ENCODE assay signal across 10 mouse cellular contexts in genomic region chr12:36036776-36037175, GRCm38 (mm10). TPM values are rescaled to one million over a fixed set of nuclear protein-coding genes. Genes with fewer than 3 reads are reported as not detected.
A peak's percentile ranks its signal among the peaks of the same experiment; 100 is the strongest.
DNase-seq lines count a peak whose midpoint lies in the region; ATAC-seq lines count a peak whose summit lies in the region.
"Had no signal": no experiment of that assay in that cellular context is flagged by ENCODE, and none has a peak within 500 bp of the region (broad histone marks: within the 10 kb centered on the region; RNA-seq: fewer than 3 reads in every experiment).

No protein-coding gene starts in this region.

- no peak overlapping the region for H3K4me3 ChIP-seq in midbrain, embryonic 11.5 days (ENCODE audit: low read depth, low read length)
- H3K4me3 ChIP-seq in midbrain, embryonic 16.5 days (ENCODE audit: low read depth, low read length) = no peak overlapping the region
- H3K4me3 ChIP-seq in stomach, embryonic 15.5 days (replicated peaks) = no peak overlapping the region
- H3K4me3 ChIP-seq: hindbrain, embryonic 13.5 days had no signal

- no peak overlapping the region for H3K4me2 ChIP-seq in midbrain, embryonic 11.5 days
- no peak overlapping the region for H3K4me2 ChIP-seq in midbrain, embryonic 16.5 days (ENCODE audit: low read length)
- no peak overlapping the region for H3K4me2 ChIP-seq in stomach, embryonic 15.5 days
- H3K4me2 ChIP-seq: hindbrain, embryonic 13.5 days had no signal

- no peak overlapping the region for H3K27ac ChIP-seq in midbrain, embryonic 11.5 days (ENCODE audit: low read depth, low read length)
- H3K27ac ChIP-seq in midbrain, embryonic 16.5 days (ENCODE audit: low read length) = no peak overlapping the region
- H3K27ac ChIP-seq in stomach, embryonic 15.5 days = no peak overlapping the region
- H3K27ac ChIP-seq: hindbrain, embryonic 13.5 days had no signal

- no peaks in the 10 kb centered on the region for H3K27me3 ChIP-seq in midbrain, embryonic 11.5 days (ENCODE audit: control insufficient read depth, insufficient read depth, low read length)
- H3K27me3 ChIP-seq in midbrain, embryonic 16.5 days (ENCODE audit: control insufficient read depth, insufficient read depth, low read depth, low read length) = no peaks in the 10 kb centered on the region
- no peaks in the 10 kb centered on the region for H3K27me3 ChIP-seq in stomach, embryonic 15.5 days (replicated peaks)
- H3K27me3 ChIP-seq: hindbrain, embryonic 13.5 days had no signal

- no peak for ATAC-seq in midbrain, embryonic 11.5 days (ENCODE audit: low FRiP score)
- no peak for ATAC-seq in midbrain, embryonic 16.5 days
- ATAC-seq in erythroblast, adult 5-6 weeks (replicated peaks; ENCODE audit: low FRiP score, poor library complexity, severe bottlenecking) = peak; percentile 74
- peak; percentile 20; the same call in 1 of the 2 replicates for ATAC-seq in stomach, embryonic 15.5 days (ENCODE audit: insufficient read depth, low FRiP score, low read depth)

- peaks cover 7% of the 10 kb centered on the region for H3K4me1 ChIP-seq in midbrain, embryonic 11.5 days (ENCODE audit: control insufficient read depth, insufficient read depth, low read length)
- peaks cover 16% of the 10 kb centered on the region for H3K4me1 ChIP-seq in midbrain, embryonic 16.5 days (ENCODE audit: control insufficient read depth, insufficient read depth, low read length)
- H3K4me1 ChIP-seq in stomach, embryonic 15.5 days = no peaks in the 10 kb centered on the region

- H3K9me3 ChIP-seq in midbrain, embryonic 11.5 days (ENCODE audit: control insufficient read depth, low read length) = no peaks in the 10 kb centered on the region
- H3K9me3 ChIP-seq in midbrain, embryonic 16.5 days (replicated peaks; ENCODE audit: control insufficient read depth, low read length, poor library complexity, severe bottlenecking) = no peaks in the 10 kb centered on the region
- no peaks in the 10 kb centered on the region for H3K9me3 ChIP-seq in stomach, embryonic 15.5 days
- H3K9me3 ChIP-seq: hindbrain, embryonic 13.5 days had no signal

- peak; percentile 43 to 47 for DNase-seq in heart, adult 18-20 months
- DNase-seq in heart, adult 8-10 months (ENCODE audit: low spot score) = no peak
- peak; percentile 65 for DNase-seq in midbrain, embryonic 11.5 days (ENCODE audit: low spot score, missing footprints)
- no peak for DNase-seq in thymus, postnatal 25 days
- no peak for DNase-seq in layer of hippocampus, adult 9-10 months (ENCODE audit: low spot score)

- WGBS in midbrain, embryonic 11.5 days = 95% methylated on average over 10 of the region's 10 CpGs
- WGBS in midbrain, embryonic 16.5 days = 93% methylated on average over 10 of the region's 10 CpGs
- 66% methylated on average over 10 of the region's 10 CpGs for WGBS in stomach, embryonic 15.5 days

- no peaks in the 10 kb centered on the region for H3K36me3 ChIP-seq in midbrain, embryonic 11.5 days (ENCODE audit: control insufficient read depth, insufficient read depth, low read length)
- no peaks in the 10 kb centered on the region for H3K36me3 ChIP-seq in midbrain, embryonic 16.5 days (ENCODE audit: control insufficient read depth, insufficient read depth, low read length)
- no peaks in the 10 kb centered on the region for H3K36me3 ChIP-seq in stomach, embryonic 15.5 days

- H3K9ac ChIP-seq in midbrain, embryonic 11.5 days (ENCODE audit: low read length) = no peak overlapping the region
- H3K9ac ChIP-seq in midbrain, embryonic 16.5 days (ENCODE audit: low read depth, low read length) = no peak overlapping the region
- H3K9ac ChIP-seq in stomach, embryonic 15.5 days = no peak overlapping the region
- H3K9ac ChIP-seq: hindbrain, embryonic 13.5 days had no signal

RNA-seq across cellular contexts. Expression of gene Tspan13, which starts 5.5 kb away (rescaled TPM):
- total RNA-seq in heart, adult 18-20 months (2021) = 10 to 100 TPM; 34.9 to 46.1 TPM
- total RNA-seq in heart, adult 8-10 months (2022) = 10 to 100 TPM; 34.4 to 50.7 (median 42.6) TPM
- polyA plus RNA-seq in midbrain, embryonic 11.5 days (2014; fragmentation: Nextera tagmentation; extraction: Ambion mirVana) = 182 and 213 TPM in 2 replicates
- polyA plus RNA-seq in midbrain, embryonic 16.5 days (2015; fragmentation: Nextera tagmentation; extraction: Ambion mirVana) = 387 and 445 TPM in 2 replicates
- 18.8 and 28.4 TPM in 2 replicates for total RNA-seq in erythroblast, adult 5-6 weeks (2015; ENCODE audit: low replicate concordance)
- total RNA-seq in erythroblast, adult 5-6 weeks (2017; ENCODE audit: low replicate concordance) = 15.3 and 17.0 TPM in 2 replicates
- polyA plus RNA-seq in stomach, embryonic 15.5 days (2015; fragmentation: Nextera tagmentation; extraction: Ambion mirVana) = 134 and 146 TPM in 2 replicates

RNA-seq across cellular contexts. Expression of gene Agr2, which starts 44.1 kb away (rescaled TPM):
- total RNA-seq in heart, adult 18-20 months (2021) = 1 to 10 TPM in 1 of 2 experiments, not detected in 1; 1.3 TPM
- under 1 TPM in 1 of 4 experiments, not detected in 3; 0.60 TPM for total RNA-seq in heart, adult 8-10 months (2022)
- not detected in 2 replicates for polyA plus RNA-seq in midbrain, embryonic 11.5 days (2014; fragmentation: Nextera tagmentation; extraction: Ambion mirVana)
- polyA plus RNA-seq in midbrain, embryonic 16.5 days (2015; fragmentation: Nextera tagmentation; extraction: Ambion mirVana) = 0.23 TPM in 1 of 2 replicates, not detected in the other
- total RNA-seq in erythroblast, adult 5-6 weeks (2015; ENCODE audit: low replicate concordance) = not detected in 2 replicates
- not detected in 2 replicates for total RNA-seq in erythroblast, adult 5-6 weeks (2017; ENCODE audit: low replicate concordance)
- polyA plus RNA-seq in stomach, embryonic 15.5 days (2015; fragmentation: Nextera tagmentation; extraction: Ambion mirVana) = 203 and 225 TPM in 2 replicates
- polyA plus RNA-seq: C2C12; hindbrain, embryonic 13.5 days had no signal

Comparison
In these comparisons a context has a peak if more than half of its experiments do, and no peak if none do; other contexts are left out.
1. DNase-seq: peak in heart, adult 18-20 months (2 of 2) and midbrain, embryonic 11.5 days (single experiment); none in heart, adult 8-10 months (single experiment), thymus, postnatal 25 days (single experiment) and layer of hippocampus, adult 9-10 months (single experiment).
2. ATAC-seq: peak in erythroblast, adult 5-6 weeks (single experiment) and stomach, embryonic 15.5 days (single experiment); none in midbrain, embryonic 11.5 days (single experiment) and midbrain, embryonic 16.5 days (single experiment).